Mouse (Mus musculus): ENCODE measurements around the gene Tmem101. TPM values are rescaled to one million over a fixed set of nuclear protein-coding genes. Genes with fewer than 3 reads are reported as not detected.

Tmem101 gene
- total RNA-seq, 2 experiments from 2014 or later: 24.8 to 28.0 TPM

Other genes with a start within 250 kb of the Tmem101 start
- not detected for gene Sost, start 189.4 kb downstream of the Tmem101 start, total RNA-seq (2021)
- gene Cfap97d1, start 172.1 kb downstream of the Tmem101 start, total RNA-seq (2021): not detected
- 100 to 1,000 TPM; 217 to 237 TPM for gene Dusp3, start 169.4 kb downstream of the Tmem101 start, total RNA-seq (2021)
- 10 to 100 TPM; 71.2 to 72.9 TPM for gene Mpp3, start 127.9 kb downstream of the Tmem101 start, total RNA-seq (2021)
- not detected for gene Cd300lg, start 114.9 kb downstream of the Tmem101 start, total RNA-seq (2021)
- gene Mpp2, start 67.9 kb downstream of the Tmem101 start, total RNA-seq (2021): 100 to 1,000 TPM; 153 to 174 TPM
- gene Ppy, start 55.1 kb downstream of the Tmem101 start, total RNA-seq (2021): not detected
- gene Pyy, start 48.6 kb downstream of the Tmem101 start, total RNA-seq (2021): not detected
- not detected for gene Nags, start 10.9 kb downstream of the Tmem101 start, total RNA-seq (2021)
- 10 to 100 TPM; 58.3 to 66.4 TPM for gene Lsm12, start 28.9 kb upstream of the Tmem101 start, total RNA-seq (2021)
- gene G6pc3, start 33.2 kb upstream of the Tmem101 start, total RNA-seq (2021): 10 to 100 TPM; 55.7 to 61.8 TPM
- gene Hdac5, start 73.8 kb upstream of the Tmem101 start, total RNA-seq (2021): 100 to 1,000 TPM; 243 to 261 TPM
- 1 to 10 TPM in 1 of 2 experiments, under 1 TPM in 1; 0.94 to 1.1 TPM for gene BC030867, start 92.5 kb upstream of the Tmem101 start, total RNA-seq (2021)
- 1 to 10 TPM; 1.2 TPM for gene Asb16, start 112.3 kb upstream of the Tmem101 start, total RNA-seq (2021)
- gene Tmub2, start 128.5 kb upstream of the Tmem101 start, total RNA-seq (2021): 10 to 100 TPM; 67.8 to 71.4 TPM
- 100 to 1,000 TPM; 231 to 242 TPM for gene Atxn7l3, start 140.2 kb upstream of the Tmem101 start, total RNA-seq (2021)
- gene Ubtf, start 163.3 kb upstream of the Tmem101 start, total RNA-seq (2021): 100 to 1,000 TPM; 123 to 127 TPM
- gene Slc4a1, start 209.8 kb upstream of the Tmem101 start, total RNA-seq (2021): under 1 TPM; 0.62 to 0.73 TPM
- gene Rundc3a, start 237.0 kb upstream of the Tmem101 start, total RNA-seq (2021): 100 to 1,000 TPM; 441 to 469 TPM